Mouse (Mus musculus) layer of hippocampus, adult 9-11 months (tissue): Measurements from ENCODE around the gene Gbf1.
A peak's percentile ranks its signal among the peaks of the same experiment; 100 is the strongest.

Experiments used
- DNase-seq: peaks from one replicate; pipeline ENCODE4 v3.0.0; 2022

The Gbf1 gene

GRCm38 (mm10) chr19:46331326-46331725, 179.0 kb downstream of the Gbf1 start:
- peak; percentile 9 for DNase-seq

GRCm38 (mm10) chr19:46331936-46332335, 179.6 kb downstream of the Gbf1 start:
- no peak for DNase-seq

- no peak for DNase-seq
Measured at GRCm38 (mm10) chr19:46332721-46333339, 180.5 kb downstream of the Gbf1 start.

- DNase-seq: peak; percentile 32
Measured at GRCm38 (mm10) chr19:46333906-46334305, 181.6 kb downstream of the Gbf1 start.
